Mouse (Mus musculus): Measurements from ENCODE around the gene Commd2. TPM values are rescaled to one million over a fixed set of nuclear protein-coding genes. Genes with fewer than 3 reads are reported as not detected.

Gene Commd2
- polyA plus RNA-seq, 1 experiment from 2014 or later, result 62.8 TPM

- 61% methylated on average over 5 of the region's 5 CpGs for WGBS
Observed at GRCm38 (mm10) chr3:57603891-57604617, 47.5 kb downstream of the Commd2 start.

DNA sequence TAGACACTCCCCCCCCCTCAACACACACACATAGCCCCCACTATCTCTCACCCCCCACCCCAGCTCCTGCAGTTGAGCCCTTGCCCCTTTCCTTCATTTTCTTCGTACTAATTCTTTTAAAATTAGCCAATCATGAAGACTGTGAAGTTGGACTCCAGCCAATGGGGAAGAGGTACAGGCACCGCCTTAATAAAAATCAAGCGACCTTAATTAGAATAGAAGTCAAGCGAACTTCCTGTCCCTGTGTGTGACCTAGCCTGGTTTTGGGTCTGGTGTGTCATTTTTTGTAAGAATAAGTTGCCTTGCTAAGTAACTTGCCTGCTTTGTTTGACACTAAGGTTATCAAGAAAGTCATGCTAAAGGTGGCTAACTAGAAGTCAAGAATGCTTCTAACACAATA, 48.9 kb downstream of the Commd2 start:
- Histone ChIP-seq H3K27ac (ENCODE audit: low read depth, low read length) (no peak overlapping the region), H3K4me1 (ENCODE audit: control insufficient read depth, insufficient read depth, low read depth, low read length) (no peaks in the 10 kb centered on the region), H3K4me3 (ENCODE audit: low read length) (no peak overlapping the region), H3K9ac (ENCODE audit: low read depth, low read length) (no peak overlapping the region), H3K9me3 (ENCODE audit: control insufficient read depth, low read length) (no peaks in the 10 kb centered on the region), H3K36me3 (ENCODE audit: control insufficient read depth, insufficient read depth, low read length) (no peaks in the 10 kb centered on the region), H3K4me2 (ENCODE audit: low read length) (no peak overlapping the region), H3K27me3 (replicated peaks; ENCODE audit: control insufficient read depth, insufficient read depth, low read length) (no peaks in the 10 kb centered on the region)
- 83% methylated on average over 4 of the region's 4 CpGs for WGBS
- no peak for ATAC-seq

More at GRCm38 (mm10) chr3:57603891-57604617, 47.5 kb downstream of the Commd2 start:
- H3K27me3 ChIP-seq (replicated peaks; ENCODE audit: control insufficient read depth, insufficient read depth, low read length), result no peaks in the 10 kb centered on the region
- H3K9me3 ChIP-seq (ENCODE audit: control insufficient read depth, low read length), result no peaks in the 10 kb centered on the region
- H3K36me3 ChIP-seq (ENCODE audit: control insufficient read depth, insufficient read depth, low read length), result no peaks in the 10 kb centered on the region
- H3K4me1 ChIP-seq (ENCODE audit: control insufficient read depth, insufficient read depth, low read depth, low read length), result no peaks in the 10 kb centered on the region
- H3K9ac ChIP-seq (ENCODE audit: low read depth, low read length), result no peak overlapping the region
- ATAC-seq, result no peak
- no peak overlapping the region for H3K27ac ChIP-seq (ENCODE audit: low read depth, low read length)
- H3K4me2 ChIP-seq (ENCODE audit: low read length), result no peak overlapping the region
- no peak overlapping the region for H3K4me3 ChIP-seq (ENCODE audit: low read length)

DNA sequence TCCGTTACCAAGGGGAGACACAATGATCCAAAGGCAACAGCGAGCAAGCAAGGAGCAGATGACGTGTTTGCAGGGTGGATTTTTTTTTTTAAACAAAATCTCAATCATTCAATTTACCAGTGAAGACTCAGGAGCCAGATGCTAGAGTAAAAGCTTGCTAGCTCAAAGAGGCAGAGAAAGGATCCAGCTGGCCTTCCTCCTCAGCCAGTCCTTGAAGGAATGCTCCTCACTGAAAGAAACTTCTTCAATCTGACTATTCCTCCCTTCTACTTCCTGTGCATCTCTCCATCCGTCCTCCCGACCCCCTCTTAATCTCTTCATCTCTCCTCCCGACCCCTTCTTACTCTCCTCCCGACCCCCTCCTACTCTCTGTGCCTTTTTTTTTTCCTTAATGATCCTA, 54.9 kb downstream of the Commd2 start:
- Histone ChIP-seq H3K36me3 (ENCODE audit: control insufficient read depth, insufficient read depth, low read length) (no peaks in the 10 kb centered on the region), H3K27ac (ENCODE audit: low read depth, low read length) (no peak overlapping the region), H3K9ac (ENCODE audit: low read depth, low read length) (no peak overlapping the region), H3K4me2 (ENCODE audit: low read length) (no peak overlapping the region), H3K9me3 (ENCODE audit: control insufficient read depth, low read length) (no peaks in the 10 kb centered on the region), H3K4me3 (ENCODE audit: low read length) (no peak overlapping the region), H3K27me3 (replicated peaks; ENCODE audit: control insufficient read depth, insufficient read depth, low read length) (no peaks in the 10 kb centered on the region), H3K4me1 (ENCODE audit: control insufficient read depth, insufficient read depth, low read depth, low read length) (no peaks in the 10 kb centered on the region)
- 80% methylated on average over 7 of the region's 7 CpGs for WGBS
- ATAC-seq, result no peak

DNA sequence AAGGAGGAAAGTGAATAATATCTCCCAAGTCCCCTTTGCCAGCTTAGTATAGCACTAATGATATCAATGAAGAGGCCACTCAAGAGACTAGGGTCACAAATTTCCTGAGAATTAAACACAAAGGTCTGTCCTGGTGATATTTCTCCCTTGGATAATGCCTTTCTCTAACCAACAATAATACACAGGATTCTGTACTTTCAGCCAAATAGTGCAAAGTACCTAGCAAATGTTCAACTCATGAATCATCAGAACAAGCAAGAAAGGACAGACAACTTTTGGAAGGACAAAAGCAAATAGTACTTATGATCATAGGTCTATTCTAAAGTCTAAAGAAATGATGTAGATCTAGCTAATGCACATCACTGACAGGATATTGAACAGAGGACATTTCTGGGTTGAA, 56.0 kb downstream of the Commd2 start:
- Histone ChIP-seq H3K4me3 (ENCODE audit: low read length) (no peak overlapping the region), H3K36me3 (ENCODE audit: control insufficient read depth, insufficient read depth, low read length) (no peaks in the 10 kb centered on the region), H3K9ac (ENCODE audit: low read depth, low read length) (no peak overlapping the region), H3K4me1 (ENCODE audit: control insufficient read depth, insufficient read depth, low read depth, low read length) (no peaks in the 10 kb centered on the region), H3K9me3 (ENCODE audit: control insufficient read depth, low read length) (no peaks in the 10 kb centered on the region), H3K27ac (ENCODE audit: low read depth, low read length) (no peak overlapping the region), H3K27me3 (replicated peaks; ENCODE audit: control insufficient read depth, insufficient read depth, low read length) (no peaks in the 10 kb centered on the region), H3K4me2 (ENCODE audit: low read length) (no peak overlapping the region)
- ATAC-seq, result no peak

Small RNA genes within 50 kb of the gene (microRNA-seq; reads per million reads assigned to microRNA genes)
- gene Mir6377, result not detected

Other genes starting within 250 kb of the Commd2 start
- 0.14 and 0.24 TPM in 2 replicates for gene Tm4sf4, start 226.4 kb downstream of the Commd2 start, polyA plus RNA-seq (2015; fragmentation: Nextera tagmentation; extraction: Ambion mirVana)
- gene Wwtr1, start 75.8 kb downstream of the Commd2 start, polyA plus RNA-seq (2015; fragmentation: Nextera tagmentation; extraction: Ambion mirVana), result 7.9 and 8.6 TPM in 2 replicates
- gene Ankub1, start 41.1 kb upstream of the Commd2 start, polyA plus RNA-seq (2015; fragmentation: Nextera tagmentation; extraction: Ambion mirVana), result 0.24 and 0.34 TPM in 2 replicates
- 84.5 and 94.8 TPM in 2 replicates for gene Rnf13, start 84.3 kb upstream of the Commd2 start, polyA plus RNA-seq (2015; fragmentation: Nextera tagmentation; extraction: Ambion mirVana)
- 678 and 722 TPM in 2 replicates for gene Pfn2, start 196.4 kb upstream of the Commd2 start, polyA plus RNA-seq (2015; fragmentation: Nextera tagmentation; extraction: Ambion mirVana)

Measured in hindbrain, embryonic 16.5 days (tissue).